Comparison of ENCODE assay signal across 9 mouse cellular contexts in the genomic region with DNA sequence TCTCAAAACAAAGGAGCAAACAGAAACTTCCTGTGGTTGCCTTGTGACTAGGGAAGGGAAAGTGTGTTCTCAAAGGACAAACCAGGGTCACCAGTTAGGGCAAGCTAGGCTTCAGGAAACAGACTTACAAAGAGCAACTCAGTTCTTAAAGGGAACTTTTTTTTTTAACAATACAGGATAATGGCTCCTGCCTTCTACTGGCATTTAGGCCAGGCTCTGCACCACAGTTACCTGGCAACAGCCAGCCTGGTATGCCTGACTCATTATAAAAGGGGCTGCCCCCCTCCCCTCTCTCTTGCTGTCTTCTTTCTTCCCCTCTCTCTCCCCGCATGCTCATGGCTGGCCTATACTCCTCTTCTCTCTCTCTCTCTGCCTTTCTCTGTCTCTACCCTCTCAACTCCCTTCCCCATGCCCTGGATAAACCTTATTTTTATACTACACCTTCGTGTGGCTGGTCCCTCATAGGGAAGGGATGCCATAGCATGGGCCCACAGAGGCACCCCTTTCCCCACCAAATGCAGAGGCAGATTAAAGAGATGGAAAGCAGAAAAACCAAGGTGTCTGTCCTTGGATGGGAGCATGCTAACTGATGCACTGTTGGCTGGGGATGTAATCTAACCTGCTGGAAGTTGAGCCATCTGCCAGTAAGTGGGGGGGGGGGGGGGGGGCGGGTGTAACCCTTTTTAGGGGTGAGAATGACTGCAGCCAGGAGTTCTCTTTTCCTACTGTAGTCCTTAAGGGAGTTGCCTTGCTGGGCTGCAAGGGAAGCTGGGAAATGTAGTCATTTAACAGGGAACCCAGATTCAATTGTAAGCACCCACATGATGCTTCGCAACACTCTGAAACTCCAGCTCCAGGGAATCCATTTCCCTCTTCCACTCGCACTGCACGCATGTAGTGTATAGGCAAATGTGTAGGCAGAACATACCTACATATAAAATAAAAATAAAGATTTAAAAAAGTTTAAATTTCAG. TPM values are rescaled to one million over a fixed set of nuclear protein-coding genes. Genes with fewer than 3 reads are reported as not detected.
A peak's percentile ranks its signal among the peaks of the same experiment; 100 is the strongest.
DNase-seq lines count a peak whose midpoint lies in the region; ATAC-seq lines count a peak whose summit lies in the region.
"Had no signal": no experiment of that assay in that cellular context is flagged by ENCODE, and none has a peak within 500 bp of the region (broad histone marks: within the 10 kb centered on the region; RNA-seq: fewer than 3 reads in every experiment).

No protein-coding gene starts in this region.

- H3K36me3 ChIP-seq in kidney, embryonic 15.5 days, result no peaks in the 10 kb centered on the region
- no peaks in the 10 kb centered on the region for H3K36me3 ChIP-seq in hindbrain, embryonic 12.5 days
- no peaks in the 10 kb centered on the region for H3K36me3 ChIP-seq in neural tube, embryonic 11.5 days (ENCODE audit: control insufficient read depth, insufficient read depth, low read length)

- intact Hi-C loops in gastrocnemius, postnatal 36 days (cut with DNase I), result no loop called here

- H3K27me3 ChIP-seq in kidney, embryonic 15.5 days, result no peaks in the 10 kb centered on the region
- H3K27me3 ChIP-seq in hindbrain, embryonic 12.5 days, result no peaks in the 10 kb centered on the region
- no peaks in the 10 kb centered on the region for H3K27me3 ChIP-seq in neural tube, embryonic 11.5 days (ENCODE audit: control insufficient read depth, insufficient read depth, low read length)

- H3K4me2 ChIP-seq in kidney, embryonic 15.5 days, result no peak overlapping the region
- H3K4me2 ChIP-seq in hindbrain, embryonic 12.5 days (replicated peaks), result 0 out of 2 replicates have a peak overlapping the region, but pooled peaks have one; percentile 13
- no peak overlapping the region for H3K4me2 ChIP-seq in neural tube, embryonic 11.5 days (ENCODE audit: low read depth)

- H3K9ac ChIP-seq in kidney, embryonic 15.5 days, result no peak overlapping the region
- no peak overlapping the region for H3K9ac ChIP-seq in hindbrain, embryonic 12.5 days
- peak overlapping the region; percentile 26; the same call in 1 of the 2 replicates for H3K9ac ChIP-seq in neural tube, embryonic 11.5 days (ENCODE audit: low read length)

- H3K4me1 ChIP-seq in kidney, embryonic 15.5 days, result peaks cover 8% of the 10 kb centered on the region
- H3K4me1 ChIP-seq in hindbrain, embryonic 12.5 days, result peaks cover 8% of the 10 kb centered on the region; the same call in 1 of the 2 replicates
- H3K4me1 ChIP-seq in neural tube, embryonic 11.5 days (ENCODE audit: control insufficient read depth, insufficient read depth, low read length), result no peaks in the 10 kb centered on the region

- no peak for DNase-seq in kidney, postnatal 25 days
- peak; percentile 47 for DNase-seq in brain, adult 2 months (ENCODE audit: low read depth, low spot score)
- peak; percentile 66 for DNase-seq in neural tube, embryonic 11.5 days (ENCODE audit: low spot score)
- no peak for DNase-seq in adrenal gland, adult 18-20 months (ENCODE audit: low spot score in 2 of 2)
- DNase-seq in gastrocnemius, postnatal 36 days, result no peak
- no peak for DNase-seq in thymus, postnatal 10 days (ENCODE audit: low spot score in 2 of 2)

- WGBS in kidney, embryonic 15.5 days, result 48% methylated on average over 6 of the region's 6 CpGs
- 22% methylated on average over 6 of the region's 6 CpGs for whole genome bisulfite sequencing in hindbrain, embryonic 12.5 days
- WGBS in neural tube, embryonic 11.5 days, result 27% methylated on average over 6 of the region's 6 CpGs

- no peaks in the 10 kb centered on the region for H3K9me3 ChIP-seq in kidney, embryonic 15.5 days (replicated peaks)
- H3K9me3 ChIP-seq in hindbrain, embryonic 12.5 days (replicated peaks), result no peaks in the 10 kb centered on the region
- no peaks in the 10 kb centered on the region for H3K9me3 ChIP-seq in neural tube, embryonic 11.5 days (ENCODE audit: control insufficient read depth, low read length)

- ATAC-seq in kidney, embryonic 15.5 days (replicated peaks; ENCODE audit: low FRiP score), result no peak
- peak; percentile 80 for ATAC-seq in hindbrain, embryonic 12.5 days (ENCODE audit: low FRiP score)
- ATAC-seq in neural tube, embryonic 11.5 days (ENCODE audit: insufficient read depth, low FRiP score, low TSS enrichment), result peak; percentile 88

- no peak overlapping the region for H3K4me3 ChIP-seq in kidney, embryonic 15.5 days (replicated peaks)
- no peak overlapping the region for H3K4me3 ChIP-seq in hindbrain, embryonic 12.5 days
- no peak overlapping the region for H3K4me3 ChIP-seq in neural tube, embryonic 11.5 days (ENCODE audit: low read depth, low read length)

- peak overlapping the region; percentile 48; the same call in 1 of the 2 replicates for H3K27ac ChIP-seq in kidney, embryonic 15.5 days
- peak overlapping the region; percentile 82 for H3K27ac ChIP-seq in hindbrain, embryonic 12.5 days
- peak overlapping the region; percentile 89 for H3K27ac ChIP-seq in neural tube, embryonic 11.5 days (ENCODE audit: low read depth, low read length)

RNA-seq across cellular contexts. Expression of gene Gm17387, which starts 3.8 kb away (rescaled TPM):
- not detected in 2 replicates for polyA plus RNA-seq in kidney, embryonic 15.5 days (2015; fragmentation: Nextera tagmentation; extraction: Ambion mirVana)
- polyA plus RNA-seq in hindbrain, embryonic 12.5 days (2016; fragmentation: Nextera tagmentation; extraction: Ambion mirVana), result not detected in 2 replicates
- polyA plus RNA-seq in neural tube, embryonic 11.5 days (2014; fragmentation: Nextera tagmentation; extraction: Ambion mirVana), result not detected in 2 replicates
- not detected for total RNA-seq in adrenal gland, adult 18-20 months (2021)
- not detected for total RNA-seq in gastrocnemius, postnatal 36 days (2021)
- polyA plus RNA-seq: gonadal fat pad, adult 2 months had no signal

RNA-seq across cellular contexts. Expression of gene Ifitm6, which starts 7.4 kb away (rescaled TPM):
- polyA plus RNA-seq in kidney, embryonic 15.5 days (2015; fragmentation: Nextera tagmentation; extraction: Ambion mirVana), result 1.3 and 2.2 TPM in 2 replicates
- polyA plus RNA-seq in hindbrain, embryonic 12.5 days (2016; fragmentation: Nextera tagmentation; extraction: Ambion mirVana), result not detected in 2 replicates
- not detected in 2 replicates for polyA plus RNA-seq in neural tube, embryonic 11.5 days (2014; fragmentation: Nextera tagmentation; extraction: Ambion mirVana)
- under 1 TPM; 0.64 to 0.66 TPM for total RNA-seq in adrenal gland, adult 18-20 months (2021)
- total RNA-seq in gastrocnemius, postnatal 36 days (2021), result not detected

RNA-seq across cellular contexts. Expression of gene Ifitm3, which starts 14.6 kb away (rescaled TPM):
- polyA plus RNA-seq in kidney, embryonic 15.5 days (2015; fragmentation: Nextera tagmentation; extraction: Ambion mirVana), result 187 and 205 TPM in 2 replicates
- 22.5 and 26.0 TPM in 2 replicates for polyA plus RNA-seq in hindbrain, embryonic 12.5 days (2016; fragmentation: Nextera tagmentation; extraction: Ambion mirVana)
- 20.1 and 21.0 TPM in 2 replicates for polyA plus RNA-seq in neural tube, embryonic 11.5 days (2014; fragmentation: Nextera tagmentation; extraction: Ambion mirVana)
- total RNA-seq in adrenal gland, adult 18-20 months (2021), result 100 to 1,000 TPM in 1 of 2 experiments, 10 to 100 TPM in 1; 94.2 to 155 TPM
- 10 to 100 TPM; 30.2 to 45.6 TPM for total RNA-seq in gastrocnemius, postnatal 36 days (2021)

RNA-seq across cellular contexts. Expression of gene B4galnt4, which starts 35.8 kb away (rescaled TPM):
- 12.4 and 15.4 TPM in 2 replicates for polyA plus RNA-seq in kidney, embryonic 15.5 days (2015; fragmentation: Nextera tagmentation; extraction: Ambion mirVana)
- 46.1 and 46.5 TPM in 2 replicates for polyA plus RNA-seq in hindbrain, embryonic 12.5 days (2016; fragmentation: Nextera tagmentation; extraction: Ambion mirVana)
- polyA plus RNA-seq in neural tube, embryonic 11.5 days (2014; fragmentation: Nextera tagmentation; extraction: Ambion mirVana), result 14.5 and 17.1 TPM in 2 replicates
- 1 to 10 TPM; 1.3 to 2.7 TPM for total RNA-seq in adrenal gland, adult 18-20 months (2021)
- under 1 TPM; 0.20 to 0.22 TPM for total RNA-seq in gastrocnemius, postnatal 36 days (2021)

RNA-seq across cellular contexts. Expression of gene Pkp3, which starts 52.9 kb away (rescaled TPM):
- polyA plus RNA-seq in kidney, embryonic 15.5 days (2015; fragmentation: Nextera tagmentation; extraction: Ambion mirVana), result 7.8 and 7.9 TPM in 2 replicates
- polyA plus RNA-seq in hindbrain, embryonic 12.5 days (2016; fragmentation: Nextera tagmentation; extraction: Ambion mirVana), result 3.1 and 4.5 TPM in 2 replicates
- polyA plus RNA-seq in neural tube, embryonic 11.5 days (2014; fragmentation: Nextera tagmentation; extraction: Ambion mirVana), result 2.3 and 2.7 TPM in 2 replicates
- total RNA-seq in adrenal gland, adult 18-20 months (2021), result 1 to 10 TPM; 1.8 to 3.3 TPM
- total RNA-seq in gastrocnemius, postnatal 36 days (2021), result under 1 TPM in 1 of 2 experiments, not detected in 1; 0.12 TPM

Comparison
In these comparisons a context has a peak if more than half of its experiments do, and no peak if none do; other contexts are left out.
1. DNase-seq: peak in brain, adult 2 months (single experiment) and neural tube, embryonic 11.5 days (single experiment); none in kidney, postnatal 25 days (0 of 2), adrenal gland, adult 18-20 months (0 of 2), gastrocnemius, postnatal 36 days (0 of 2) and thymus, postnatal 10 days (0 of 2).
2. Peak in every context shown above with its lines, with median percentiles within 50 percentile points of each other: H3K27ac ChIP-seq.